Mouse (Mus musculus) hindbrain, embryonic 10.5 days (tissue): Measurements from ENCODE around the gene Gla. TPM values are rescaled to one million over a fixed set of nuclear protein-coding genes. Genes with fewer than 3 reads are reported as not detected.

Experiments used
- DNase-seq: peaks from one replicate; pipeline ENCODE4 v3.0.0-alpha.2; 2017; ENCODE audit warnings: low spot score
- H3K27ac ChIP-seq: fragments of 300-500 bp; sonication (generic); 2 replicates; pipeline ENCODE4 v1.5.1; 2016; ENCODE audit warnings: mild to moderate bottlenecking, moderate library complexity
- H3K27me3 ChIP-seq: fragments of 300-500 bp; sonication (generic); 2 replicates; pipeline ENCODE4 v1.6.1; 2016; ENCODE audit warnings: mild to moderate bottlenecking; ENCODE audit not compliant: poor library complexity, insufficient read depth, severe bottlenecking
- H3K36me3 ChIP-seq: fragments of 300-500 bp; sonication (generic); 2 replicates; pipeline ENCODE4 v1.6.1; 2016; ENCODE audit warnings: mild to moderate bottlenecking, moderate library complexity
- H3K4me1 ChIP-seq: fragments of 300-500 bp; sonication (generic); replicated peaks from 2 replicates; pipeline ENCODE4 v1.6.1; 2016; ENCODE audit warnings: mild to moderate bottlenecking
- H3K4me3 ChIP-seq: fragments of 300-500 bp; sonication (generic); 2 replicates; pipeline ENCODE4 v1.5.1; 2016; ENCODE audit warnings: mild to moderate bottlenecking, moderate library complexity
- H3K9me3 ChIP-seq: fragments of 300-500 bp; sonication (generic); 2 replicates; pipeline ENCODE4 v1.6.1; 2016; ENCODE audit warnings: mild to moderate bottlenecking, moderate library complexity
- WGBS: fragments of 180-500 bp; shearing (Covaris S2); methylation state at CpG from one replicate; pipeline ENCODE4 v1.1.7; 2016; 5-methylcytosine and 5-hydroxymethylcytosine counted together
- polyA plus RNA-seq: library from polyadenylated mRNA; unstranded; fragments of >200 nt; fragmentation: Nextera tagmentation; extraction: Ambion mirVana; gene quantifications from 2 replicates; pipeline ENCODE4 v1.2.1, GENCODE M21; 2016

Gla gene
- polyA plus RNA-seq = 4.9 and 6.2 TPM in 2 replicates

DNA sequence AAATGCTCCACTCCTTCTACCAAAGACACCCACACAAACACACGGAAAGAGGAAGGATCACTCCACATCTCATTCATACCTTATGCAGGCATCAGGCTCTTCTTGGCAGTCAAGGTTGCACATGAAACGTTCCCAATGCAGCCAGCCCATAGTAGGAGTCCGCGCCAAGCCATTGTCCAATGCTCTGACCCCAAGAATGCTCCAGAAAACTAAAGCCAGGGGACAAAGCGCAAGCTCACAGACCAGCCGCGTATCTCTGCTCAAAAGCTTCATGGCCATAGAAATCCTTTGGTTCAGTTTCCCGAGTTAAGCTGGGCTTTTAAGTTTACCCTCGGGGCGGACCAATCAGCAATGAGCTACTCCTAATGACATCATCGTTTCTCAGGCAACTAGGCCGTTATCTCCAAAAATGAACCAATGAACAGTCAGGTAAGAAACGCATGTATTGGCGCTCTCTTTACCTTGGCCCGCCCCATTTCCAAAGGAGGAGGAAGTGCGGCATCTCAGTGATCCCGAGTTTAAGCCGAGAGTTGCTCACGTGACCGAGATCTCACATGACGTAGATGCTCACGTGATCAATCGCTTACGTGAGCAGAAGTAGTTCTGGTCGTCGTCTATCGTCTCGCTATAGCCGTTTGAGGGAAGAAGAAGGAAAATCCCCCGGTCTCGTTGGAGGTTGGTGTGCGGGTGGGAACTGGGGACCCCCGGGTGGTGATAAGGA lies at the start of gene Gla, which contains the start of gene Hnrnph2:
Gene Gla, minus strand, starts transcription at position 467 of the 721 bp plus-strand sequence.
Gene Hnrnph2, plus strand, starts transcription at position 521 of the 721 bp plus-strand sequence.
- Histone ChIP-seq H3K27me3 (no peaks in the 10 kb centered on the region), H3K4me3 (peak within 1 kb of the TSS; percentile 61), H3K36me3 (peaks cover 11% of the 10 kb centered on the region; the same call in 1 of the 2 replicates), H3K27ac (peak within 1 kb of the TSS; percentile 92), H3K9me3 (no peaks in the 10 kb centered on the region), H3K4me1 (peaks cover 23% of the 10 kb centered on the region; the same call in 1 of the 2 replicates)
- WGBS = 18% methylated on average over 33 of the region's 33 CpGs
- DNase-seq = peak; percentile 91

DNA sequence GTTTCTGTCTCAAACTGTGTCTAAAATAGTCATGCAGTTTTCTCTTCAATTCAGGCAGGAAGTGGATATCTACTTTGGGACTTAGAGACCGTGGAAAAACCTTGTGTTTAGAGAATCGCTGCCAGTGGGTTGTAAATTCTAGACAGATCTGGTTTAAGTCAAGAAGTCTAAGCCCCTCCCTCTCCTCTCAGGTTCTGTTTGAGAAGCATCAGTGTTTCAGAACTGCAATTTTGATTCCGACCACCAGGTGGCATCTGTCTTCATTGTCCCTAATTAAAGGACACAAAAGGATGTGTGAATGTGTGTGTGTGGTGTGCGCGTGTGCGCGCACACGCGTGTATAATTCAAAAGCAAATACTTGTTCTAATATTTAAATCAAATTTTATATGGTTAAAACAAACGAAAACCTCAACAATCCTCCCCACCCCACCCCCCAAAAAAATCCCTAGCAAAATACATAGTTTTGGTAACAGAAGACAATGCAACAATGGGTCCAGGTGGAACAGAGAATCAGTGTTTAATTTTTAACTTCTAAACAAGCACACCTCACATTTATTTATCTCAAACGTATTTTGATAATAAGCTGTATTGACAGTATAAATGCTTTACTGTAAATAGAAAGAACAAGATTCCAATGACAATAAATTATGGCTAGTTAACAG lies 47.2 kb upstream of the Gla start:
- 20% methylated on average over 11 of the region's 11 CpGs for WGBS
- Histone ChIP-seq H3K4me3 (no peak overlapping the region), H3K36me3 (no peaks in the 10 kb centered on the region)

DNA sequence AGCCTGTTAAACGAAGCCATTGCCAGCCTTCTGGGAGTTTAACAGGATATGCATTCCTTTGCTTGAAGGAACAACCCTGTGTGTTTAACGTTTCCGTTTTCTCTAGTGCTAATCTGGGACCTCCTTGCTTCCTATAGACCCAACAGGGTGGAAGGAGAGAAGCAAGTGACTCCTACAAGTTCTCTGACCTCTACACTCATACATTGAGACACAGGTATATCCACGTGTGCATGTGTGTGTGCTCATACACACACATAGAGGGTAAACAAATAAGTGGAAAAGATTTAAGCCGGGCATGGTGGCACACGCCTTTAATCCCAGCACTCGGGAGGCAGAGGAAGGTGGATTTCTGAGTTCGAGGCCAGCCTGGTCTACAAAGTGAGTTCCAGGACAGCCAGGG lies 46.5 kb upstream of the Gla start:
- Histone ChIP-seq H3K4me1 (no peaks in the 10 kb centered on the region), H3K36me3 (no peaks in the 10 kb centered on the region), H3K27me3 (no peaks in the 10 kb centered on the region), H3K9me3 (no peaks in the 10 kb centered on the region), H3K27ac (no peak overlapping the region), H3K4me3 (no peak overlapping the region)
- 71% methylated on average over 8 of the region's 8 CpGs for WGBS
- DNase-seq = no peak

More for the DNA sequence above, 47.2 kb upstream of the Gla start:
- no peaks in the 10 kb centered on the region for H3K27me3 ChIP-seq
- H3K9me3 ChIP-seq = no peaks in the 10 kb centered on the region
- peak; percentile 78 for DNase-seq
- no peak overlapping the region for H3K27ac ChIP-seq
- no peaks in the 10 kb centered on the region for H3K4me1 ChIP-seq

DNA sequence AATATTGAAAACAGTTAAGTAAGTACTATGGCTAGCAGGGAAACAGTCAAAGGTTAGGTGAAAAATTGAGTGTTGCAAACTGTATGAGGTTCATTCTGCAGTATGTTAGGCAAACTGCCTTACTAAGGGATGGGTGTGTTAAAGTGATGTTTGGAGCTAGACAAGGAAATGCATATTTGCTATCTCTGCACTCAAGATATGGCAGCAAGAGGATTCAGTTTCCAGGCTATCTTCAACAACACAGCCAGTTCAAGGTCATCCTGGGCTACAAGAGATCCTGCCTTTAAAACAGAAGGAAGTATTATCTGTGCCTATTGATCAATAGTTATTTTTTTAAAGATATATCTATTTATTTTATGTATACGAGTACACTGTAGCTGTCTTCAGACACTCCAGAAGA lies 45.4 kb upstream of the Gla start:
- no peaks in the 10 kb centered on the region for H3K27me3 ChIP-seq
- H3K27ac ChIP-seq = no peak overlapping the region
- no peaks in the 10 kb centered on the region for H3K9me3 ChIP-seq
- H3K4me1 ChIP-seq = no peaks in the 10 kb centered on the region
- DNase-seq = no peak
- H3K36me3 ChIP-seq = no peaks in the 10 kb centered on the region
- no peak overlapping the region for H3K4me3 ChIP-seq
- 82% methylated on average over 1 of the region's 1 CpGs for WGBS

DNA sequence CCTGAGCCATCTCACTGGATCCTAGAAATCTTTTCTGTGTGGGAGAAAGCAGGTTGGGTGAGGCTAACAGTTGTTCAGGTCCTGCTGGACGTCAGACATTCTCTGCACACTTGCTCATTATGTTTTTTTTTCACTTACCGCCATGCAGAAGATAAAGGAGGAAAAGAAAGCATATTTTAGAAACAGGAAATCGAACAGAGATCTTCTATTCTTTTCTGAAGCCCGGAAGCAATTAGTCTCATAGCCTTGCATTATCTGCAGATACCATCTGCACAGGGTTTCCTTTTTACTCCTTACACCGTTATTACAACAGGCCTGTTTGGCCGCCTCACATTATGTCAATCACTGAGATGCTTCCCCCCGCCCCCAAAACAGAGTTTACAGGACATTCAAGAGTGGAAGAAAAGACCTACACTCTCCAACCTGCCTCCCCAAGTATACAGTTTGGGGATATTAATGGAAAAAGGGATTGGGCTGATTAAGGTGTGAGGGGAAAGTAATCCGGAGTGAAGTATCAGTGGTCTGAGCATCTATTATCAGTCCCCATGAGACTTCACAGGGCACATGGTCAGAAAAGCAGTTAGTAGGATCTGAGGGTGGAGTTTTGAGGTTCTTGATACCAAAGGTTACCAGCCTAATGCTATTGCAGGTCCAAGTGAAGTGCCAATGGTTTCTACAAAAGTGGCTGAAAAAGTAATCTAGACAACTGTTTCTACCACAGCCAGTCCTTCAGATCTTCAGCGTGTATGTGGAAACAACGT lies 40.3 kb upstream of the Gla start:
- Histone ChIP-seq H3K27me3 (no peaks in the 10 kb centered on the region), H3K27ac (no peak overlapping the region), H3K4me1 (no peaks in the 10 kb centered on the region), H3K36me3 (no peaks in the 10 kb centered on the region), H3K4me3 (no peak overlapping the region), H3K9me3 (no peaks in the 10 kb centered on the region)
- 78% methylated on average over 10 of the region's 10 CpGs for WGBS
- no peak for DNase-seq

DNA sequence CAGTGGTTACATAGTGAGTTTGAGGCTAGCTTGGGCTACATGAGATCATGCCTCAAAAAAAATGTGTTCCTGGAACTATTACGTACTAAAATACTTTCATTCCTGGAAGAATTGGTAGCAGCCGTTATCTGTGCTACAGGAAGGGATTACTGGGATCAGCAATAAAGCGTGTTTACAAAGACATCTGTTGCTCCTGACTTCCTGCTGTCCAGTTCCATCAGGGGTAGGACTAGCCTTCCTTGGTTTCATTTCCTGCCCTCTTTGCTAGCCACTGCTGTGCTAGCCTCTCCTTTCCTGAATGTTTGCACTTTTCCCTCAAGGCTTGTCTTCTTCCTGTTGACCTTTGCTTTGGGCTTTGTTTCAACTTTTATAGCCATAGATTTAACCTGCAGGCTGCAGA lies 34.9 kb upstream of the Gla start:
- Histone ChIP-seq H3K36me3 (no peaks in the 10 kb centered on the region), H3K27me3 (peaks cover 3% of the 10 kb centered on the region; the same call in 1 of the 2 replicates), H3K27ac (no peak overlapping the region), H3K4me3 (no peak overlapping the region), H3K4me1 (no peaks in the 10 kb centered on the region), H3K9me3 (no peaks in the 10 kb centered on the region)
- no peak for DNase-seq
- WGBS = 82% methylated on average over 3 of the region's 3 CpGs

DNA sequence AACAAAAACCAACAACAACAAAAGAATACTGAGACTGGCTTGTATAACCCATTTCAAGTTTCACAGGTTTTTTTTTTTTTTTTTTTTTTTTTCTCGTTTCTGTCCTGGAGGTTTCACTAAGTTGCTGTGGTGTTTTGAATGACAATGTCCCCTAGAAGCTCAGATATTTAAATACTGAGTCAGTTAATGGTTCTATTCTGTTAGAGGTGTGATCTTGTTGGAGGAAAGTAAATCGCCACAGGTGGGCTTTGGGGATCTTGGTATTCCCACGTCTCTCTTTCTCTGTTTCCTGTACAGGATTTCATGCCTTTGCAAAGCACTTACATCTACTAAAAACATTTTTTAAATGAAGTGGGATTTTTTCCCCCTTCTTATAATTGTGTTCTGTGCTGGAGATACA lies 34.2 kb upstream of the Gla start:
- Histone ChIP-seq H3K36me3 (no peaks in the 10 kb centered on the region), H3K4me1 (no peaks in the 10 kb centered on the region), H3K4me3 (no peak overlapping the region), H3K27me3 (peaks cover 3% of the 10 kb centered on the region; the same call in 1 of the 2 replicates), H3K27ac (no peak overlapping the region), H3K9me3 (no peaks in the 10 kb centered on the region)
- 58% methylated on average over 3 of the region's 3 CpGs for WGBS
- DNase-seq = no peak

DNA sequence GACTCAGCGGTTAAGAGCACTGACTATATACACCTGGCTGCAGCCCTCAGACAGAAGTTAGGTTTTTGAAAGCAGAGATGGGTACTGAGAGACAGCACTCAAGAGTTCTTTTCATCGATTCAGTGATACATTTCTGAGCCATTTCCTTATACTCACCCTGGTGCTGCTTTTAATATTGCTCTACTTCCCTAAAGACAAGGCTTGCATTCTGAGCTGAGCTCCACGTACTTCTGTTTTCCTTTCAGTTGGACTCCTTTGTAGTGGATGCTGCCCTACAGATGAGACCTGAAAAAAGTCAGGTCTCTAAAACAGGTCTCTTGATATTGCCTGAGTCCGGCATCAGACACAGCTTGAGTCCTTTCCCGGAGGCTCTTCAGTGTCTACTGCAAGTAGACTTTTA lies 31.8 kb upstream of the Gla start:
- Histone ChIP-seq H3K27ac (no peak overlapping the region), H3K36me3 (no peaks in the 10 kb centered on the region), H3K4me1 (no peaks in the 10 kb centered on the region), H3K27me3 (peaks cover 3% of the 10 kb centered on the region; the same call in 1 of the 2 replicates), H3K4me3 (no peak overlapping the region), H3K9me3 (no peaks in the 10 kb centered on the region)
- 88% methylated on average over 5 of the region's 5 CpGs for WGBS
- DNase-seq = no peak

DNA sequence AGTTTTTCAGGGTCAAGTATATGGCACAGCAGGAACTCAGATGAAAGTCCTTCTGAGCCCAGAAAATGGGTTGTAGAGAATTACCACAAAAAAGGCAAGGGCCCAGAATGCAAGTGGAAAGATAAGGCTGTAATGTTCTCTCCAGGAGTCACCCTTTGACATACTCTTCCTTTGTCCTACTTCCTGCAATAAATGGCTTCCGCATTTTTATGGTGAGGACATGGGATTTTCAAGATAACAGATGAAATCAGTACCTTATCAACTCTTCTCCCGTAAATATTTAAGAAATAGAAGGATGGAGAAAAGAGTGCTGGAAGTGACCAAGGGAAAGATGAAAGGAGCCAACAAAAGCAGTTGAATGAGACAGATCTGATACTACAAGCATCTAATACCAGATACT lies 27.3 kb upstream of the Gla start:
- no peak for DNase-seq
- 88% methylated on average over 2 of the region's 2 CpGs for WGBS
- H3K27me3 ChIP-seq = peaks cover 16% of the 10 kb centered on the region; the same call in 1 of the 2 replicates
- no peak overlapping the region for H3K4me3 ChIP-seq
- H3K36me3 ChIP-seq = no peaks in the 10 kb centered on the region
- no peak overlapping the region for H3K27ac ChIP-seq
- H3K9me3 ChIP-seq = no peaks in the 10 kb centered on the region
- no peaks in the 10 kb centered on the region for H3K4me1 ChIP-seq

DNA sequence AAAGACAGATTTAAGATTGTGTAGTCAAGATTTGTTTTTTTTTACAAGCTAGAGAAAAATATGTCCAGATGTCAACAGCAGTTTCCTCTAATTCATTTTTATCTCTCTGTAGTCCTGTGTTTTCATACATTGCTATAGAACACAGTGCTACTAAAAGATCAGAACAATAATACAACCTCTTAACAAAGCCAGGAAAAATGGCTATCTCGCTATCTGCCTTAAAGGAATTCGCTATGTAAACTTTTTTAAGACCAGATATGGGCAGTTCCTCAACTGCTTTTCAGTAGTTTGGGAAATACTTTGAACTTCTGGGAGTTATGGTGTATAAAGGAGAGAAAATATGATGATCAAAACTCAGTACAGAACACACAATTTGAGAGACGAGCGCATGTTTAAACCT lies 22.4 kb upstream of the Gla start:
- WGBS = 93% methylated on average over 4 of the region's 4 CpGs
- DNase-seq = no peak
- Histone ChIP-seq H3K9me3 (no peaks in the 10 kb centered on the region), H3K27ac (no peak overlapping the region), H3K4me1 (peaks cover 11% of the 10 kb centered on the region; the same call in 1 of the 2 replicates), H3K36me3 (no peaks in the 10 kb centered on the region), H3K27me3 (peaks cover 39% of the 10 kb centered on the region), H3K4me3 (no peak overlapping the region)

DNA sequence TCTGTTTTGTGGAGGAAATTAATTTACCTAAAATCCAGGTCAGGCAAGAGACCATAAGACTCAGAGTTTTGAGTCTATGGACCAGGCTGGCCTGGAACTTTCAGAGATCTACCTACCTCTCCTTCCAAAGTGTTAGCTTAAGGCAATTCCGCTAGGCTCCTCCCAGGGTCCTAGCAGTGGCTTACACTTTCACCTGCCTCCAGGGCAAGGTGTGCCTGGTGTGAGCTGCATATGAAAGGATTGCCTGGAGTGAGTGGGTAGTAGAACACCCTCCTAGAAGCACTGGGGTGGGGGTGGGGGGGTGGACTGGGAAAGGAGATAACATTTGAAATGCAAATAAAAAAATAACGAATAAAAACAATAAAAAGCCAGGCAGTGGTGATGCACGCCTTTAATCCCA lies 20.8 kb upstream of the Gla start:
- Histone ChIP-seq H3K9me3 (no peaks in the 10 kb centered on the region), H3K27me3 (peaks cover 50% of the 10 kb centered on the region), H3K4me1 (peaks cover 11% of the 10 kb centered on the region; the same call in 1 of the 2 replicates), H3K4me3 (no peak overlapping the region), H3K27ac (no peak overlapping the region), H3K36me3 (no peaks in the 10 kb centered on the region)
- no peak for DNase-seq
- WGBS = 80% methylated on average over 3 of the region's 3 CpGs

DNA sequence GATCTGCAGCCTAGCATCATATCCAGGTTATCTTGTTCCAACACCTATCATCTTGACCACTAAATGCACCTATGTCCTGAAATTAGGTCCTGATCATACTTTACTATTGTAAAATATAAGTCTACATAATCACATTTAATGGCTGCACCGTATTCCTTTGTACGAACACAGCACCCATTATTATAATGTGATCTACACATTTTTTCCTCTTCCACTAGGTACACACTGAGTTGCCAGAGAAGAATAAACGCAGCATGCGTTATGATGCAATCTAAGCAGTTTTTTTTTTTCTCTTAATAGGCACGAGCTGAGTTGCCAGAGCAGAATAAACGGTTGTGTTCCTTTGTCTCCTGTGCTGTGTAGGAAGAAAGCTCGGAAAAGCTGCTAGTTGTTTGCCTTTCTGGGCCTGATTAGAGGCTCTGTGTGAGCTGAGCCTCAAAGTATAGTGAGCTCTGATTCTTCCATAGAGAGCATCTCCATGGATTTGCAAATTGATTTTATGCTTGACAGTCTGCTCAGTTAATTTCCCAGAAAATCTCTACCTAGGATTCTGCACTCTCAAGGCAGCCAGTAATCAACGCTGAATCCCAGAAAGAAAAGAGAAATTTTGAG lies 19.4 kb upstream of the Gla start:
- Histone ChIP-seq H3K9me3 (no peaks in the 10 kb centered on the region), H3K27me3 (peaks cover 45% of the 10 kb centered on the region), H3K27ac (peak overlapping the region; percentile 69), H3K4me3 (no peak overlapping the region), H3K4me1 (peaks cover 11% of the 10 kb centered on the region; the same call in 1 of the 2 replicates), H3K36me3 (no peaks in the 10 kb centered on the region)
- DNase-seq = peak; percentile 12
- WGBS = 44% methylated on average over 8 of the region's 8 CpGs
